Mouse (Mus musculus) forebrain, embryonic 16.5 days (tissue): ENCODE measurements around the gene Sfrp5. TPM values are rescaled to one million over a fixed set of nuclear protein-coding genes. Genes with fewer than 3 reads are reported as not detected.

Experiments
- ATAC-seq: fragments of 200-750 bp; cut with Nextera tagmentation; 2 replicates; pipeline ENCODE4 v1.8.0; 2017; ENCODE audit warnings: mild to moderate bottlenecking, moderate library complexity
- H3K27ac ChIP-seq: fragments of 300-500 bp; sonication (generic); 2 replicates; pipeline ENCODE4 v1.5.1; 2014; ENCODE audit warnings: low read length, control low read depth
- H3K27me3 ChIP-seq: fragments of 300-500 bp; sonication (generic); replicated peaks from 2 replicates; pipeline ENCODE4 v1.6.1; 2014; ENCODE audit warnings: low read length; ENCODE audit not compliant: control insufficient read depth, insufficient read depth
- H3K36me3 ChIP-seq: fragments of 300-500 bp; sonication (generic); 2 replicates; pipeline ENCODE4 v1.6.1; 2014; ENCODE audit not compliant: control insufficient read depth, insufficient read depth
- H3K4me1 ChIP-seq: fragments of 300-500 bp; sonication (generic); replicated peaks from 2 replicates; pipeline ENCODE4 v1.6.1; 2014; ENCODE audit warnings: low read length; ENCODE audit not compliant: control insufficient read depth, insufficient read depth
- H3K4me2 ChIP-seq: fragments of 300-500 bp; sonication (generic); 2 replicates; pipeline ENCODE4 v1.6.1; 2014; ENCODE audit warnings: mild to moderate bottlenecking, low read length, control low read depth
- H3K4me3 ChIP-seq: fragments of 300-500 bp; sonication (generic); replicated peaks from 2 replicates; pipeline ENCODE4 v1.5.1; 2014; ENCODE audit warnings: mild to moderate bottlenecking, low read length, control low read depth
- H3K9ac ChIP-seq: fragments of 300-500 bp; sonication (generic); replicated peaks from 2 replicates; pipeline ENCODE4 v1.6.1; 2014; ENCODE audit warnings: low read depth, low read length, control low read depth
- H3K9me3 ChIP-seq: fragments of 300-500 bp; sonication (generic); 2 replicates; pipeline ENCODE4 v1.6.1; 2016; ENCODE audit warnings: low read length; ENCODE audit not compliant: control insufficient read depth
- WGBS: fragments of 180-500 bp; shearing (Covaris S2); extraction: QIAGEN DNeasy Blood & Tissue Kit; methylation state at CpG from one replicate; pipeline ENCODE4 v1.1.7; 2014; 5-methylcytosine and 5-hydroxymethylcytosine counted together
- polyA plus RNA-seq: library from polyadenylated mRNA; unstranded; fragments of >200 nt; fragmentation: Nextera tagmentation; extraction: Ambion mirVana; gene quantifications from 2 replicates; pipeline ENCODE4 v1.2.1, GENCODE M21; 2015

Sfrp5 gene
- 1.2 and 1.5 TPM in 2 replicates for polyA plus RNA-seq

GRCm38 (mm10) chr19:42201696-42202381 is at the start of gene Sfrp5:
Gene Sfrp5 (minus strand): TSS chr19:42202252.
- no peak within 1 kb of the TSS for H3K27ac ChIP-seq
- H3K4me3 ChIP-seq, result peak within 1 kb of the TSS; percentile 28
- peaks cover 11% of the 10 kb centered on the region for H3K4me1 ChIP-seq
- H3K36me3 ChIP-seq, result no peaks in the 10 kb centered on the region
- H3K9ac ChIP-seq, result no peak within 1 kb of the TSS
- no peaks in the 10 kb centered on the region for H3K9me3 ChIP-seq
- ATAC-seq, result peak; percentile 53; the same call in 1 of the 2 replicates
- H3K4me2 ChIP-seq, result peak within 1 kb of the TSS; percentile 45
- peaks cover 49% of the 10 kb centered on the region for H3K27me3 ChIP-seq
- under 1% methylated on average over 60 of the region's 60 CpGs for WGBS

GRCm38 (mm10) chr19:42249976-42250914 is 48.2 kb upstream of the Sfrp5 start:
- Histone ChIP-seq H3K36me3 (no peaks in the 10 kb centered on the region), H3K4me1 (no peaks in the 10 kb centered on the region; the same call in 1 of the 2 replicates), H3K27ac (no peak overlapping the region), H3K9me3 (no peaks in the 10 kb centered on the region), H3K27me3 (0 out of 2 replicates have a peak, but pooled peaks cover 3% of the 10 kb centered on the region), H3K4me3 (no peak overlapping the region), H3K4me2 (no peak overlapping the region), H3K9ac (no peak overlapping the region)
- 65% methylated on average over 11 of the region's 11 CpGs for WGBS
- ATAC-seq, result no peak

GRCm38 (mm10) chr19:42247519-42247918 is 45.5 kb upstream of the Sfrp5 start, which contains the start of gene Golga7b:
Gene Golga7b (plus strand): TSS chr19:42247574.
- 81% methylated on average over 3 of the region's 3 CpGs for WGBS
- Histone ChIP-seq H3K36me3 (no peaks in the 10 kb centered on the region), H3K4me1 (no peaks in the 10 kb centered on the region), H3K27ac (no peak within 1 kb of the TSS), H3K9me3 (no peaks in the 10 kb centered on the region), H3K4me3 (no peak within 1 kb of the TSS), H3K4me2 (no peak within 1 kb of the TSS), H3K27me3 (no peaks in the 10 kb centered on the region), H3K9ac (no peak within 1 kb of the TSS)
- no peak for ATAC-seq

GRCm38 (mm10) chr19:42246626-42247025 is 44.6 kb upstream of the Sfrp5 start:
- H3K9ac ChIP-seq, result no peak overlapping the region
- WGBS, result 49% methylated on average over 5 of the region's 5 CpGs
- no peak overlapping the region for H3K27ac ChIP-seq

GRCm38 (mm10) chr19:42243401-42243800 is 41.3 kb upstream of the Sfrp5 start:
- Histone ChIP-seq H3K9me3 (no peaks in the 10 kb centered on the region), H3K27me3 (no peaks in the 10 kb centered on the region), H3K4me1 (no peaks in the 10 kb centered on the region), H3K36me3 (no peaks in the 10 kb centered on the region), H3K4me2 (no peak overlapping the region), H3K9ac (no peak overlapping the region), H3K4me3 (no peak overlapping the region), H3K27ac (no peak overlapping the region)
- ATAC-seq, result no peak
- WGBS, result 63% methylated on average over 3 of the region's 3 CpGs

More at GRCm38 (mm10) chr19:42246626-42247025, 44.6 kb upstream of the Sfrp5 start:
- Histone ChIP-seq H3K4me3 (no peak overlapping the region), H3K4me2 (no peak overlapping the region), H3K27me3 (no peaks in the 10 kb centered on the region), H3K9me3 (no peaks in the 10 kb centered on the region), H3K4me1 (no peaks in the 10 kb centered on the region), H3K36me3 (no peaks in the 10 kb centered on the region)
- no peak for ATAC-seq

- Histone ChIP-seq H3K9ac (no peak overlapping the region), H3K4me1 (peaks cover 9% of the 10 kb centered on the region), H3K9me3 (no peaks in the 10 kb centered on the region), H3K27me3 (no peaks in the 10 kb centered on the region), H3K4me2 (no peak overlapping the region), H3K27ac (no peak overlapping the region), H3K36me3 (no peaks in the 10 kb centered on the region), H3K4me3 (no peak overlapping the region)
- WGBS, result 53% methylated on average over 8 of the region's 8 CpGs
- no peak for ATAC-seq
Measured at GRCm38 (mm10) chr19:42240881-42241280, 38.8 kb upstream of the Sfrp5 start.

GRCm38 (mm10) chr19:42238341-42238715 is 36.3 kb upstream of the Sfrp5 start:
- ATAC-seq, result peak; percentile 23; the same call in 1 of the 2 replicates
- Histone ChIP-seq H3K4me2 (no peak overlapping the region), H3K9me3 (no peaks in the 10 kb centered on the region), H3K27me3 (no peaks in the 10 kb centered on the region), H3K36me3 (no peaks in the 10 kb centered on the region), H3K4me1 (peaks cover 9% of the 10 kb centered on the region), H3K27ac (no peak overlapping the region), H3K4me3 (no peak overlapping the region), H3K9ac (no peak overlapping the region)
- WGBS, result 71% methylated on average over 7 of the region's 7 CpGs

GRCm38 (mm10) chr19:42237602-42238340 is 35.7 kb upstream of the Sfrp5 start:
- Histone ChIP-seq H3K4me1 (peaks cover 9% of the 10 kb centered on the region), H3K4me2 (no peak overlapping the region), H3K9me3 (no peaks in the 10 kb centered on the region), H3K27me3 (no peaks in the 10 kb centered on the region), H3K27ac (no peak overlapping the region), H3K4me3 (no peak overlapping the region), H3K9ac (no peak overlapping the region), H3K36me3 (no peaks in the 10 kb centered on the region)
- 12% methylated on average over 4 of the region's 4 CpGs for whole genome bisulfite sequencing
- peak; percentile 54; the same call in 1 of the 2 replicates for ATAC-seq

GRCm38 (mm10) chr19:42230986-42231385 is 28.9 kb upstream of the Sfrp5 start:
- no peak for ATAC-seq
- H3K9me3 ChIP-seq, result no peaks in the 10 kb centered on the region
- H3K36me3 ChIP-seq, result no peaks in the 10 kb centered on the region
- H3K27me3 ChIP-seq, result no peaks in the 10 kb centered on the region
- 84% methylated on average over 13 of the region's 13 CpGs for WGBS
- H3K4me3 ChIP-seq, result no peak overlapping the region
- H3K9ac ChIP-seq, result no peak overlapping the region
- H3K4me1 ChIP-seq, result peaks cover 16% of the 10 kb centered on the region
- no peak overlapping the region for H3K27ac ChIP-seq
- no peak overlapping the region for H3K4me2 ChIP-seq
